16 mouse cellular contexts compared by ENCODE assay signal in genomic region chr6:147789112-147789511, GRCm38 (mm10).
"Had no signal": no experiment of that assay in that cellular context is flagged by ENCODE, and none has a peak within 500 bp of the region (broad histone marks: within the 10 kb centered on the region; RNA-seq: fewer than 3 reads in every experiment).

No protein-coding gene starts in this region.

- H3K36me3 ChIP-seq: liver, embryonic 13.5 days; midbrain, embryonic 10.5 days; midbrain, embryonic 13.5 days had no signal

- DNase-seq: kidney, adult 18-20 months; kidney, adult 9 months; kidney, postnatal 10 days; kidney, postnatal 36 days; layer of hippocampus, postnatal 36 days; liver, embryonic 13.5 days; lung, adult 2 months; lung, postnatal 14 days; lung, postnatal 4 days; retina, postnatal 1 day; thymus, adult 18-20 months; thymus, postnatal 4 days had no signal

- H3K4me3 ChIP-seq: left cerebral cortex, adult 2 months; liver, embryonic 13.5 days; midbrain, embryonic 10.5 days; midbrain, embryonic 13.5 days had no signal

- ATAC-seq: midbrain, embryonic 13.5 days; midbrain, embryonic 16.5 days had no signal

- H3K4me1 ChIP-seq: liver, embryonic 13.5 days; midbrain, embryonic 10.5 days; midbrain, embryonic 13.5 days had no signal

- H3K9ac ChIP-seq: liver, embryonic 13.5 days; midbrain, embryonic 13.5 days had no signal

- H3K9me3 ChIP-seq: liver, embryonic 13.5 days; midbrain, embryonic 10.5 days; midbrain, embryonic 13.5 days had no signal

- H3K27me3 ChIP-seq: liver, embryonic 13.5 days; midbrain, embryonic 13.5 days had no signal

- H3K27ac ChIP-seq: left cerebral cortex, adult 2 months; liver, embryonic 13.5 days; midbrain, embryonic 10.5 days; midbrain, embryonic 13.5 days had no signal

- H3K4me2 ChIP-seq: liver, embryonic 13.5 days; midbrain, embryonic 13.5 days had no signal
